Mouse (Mus musculus): Measurements from ENCODE around the gene Auts2.

The Auts2 gene

GRCm38 (mm10) chr5:132458498-132458897 is 84.6 kb downstream of the Auts2 start:
- in situ Hi-C loops (cut with MboI; ENCODE audit: unreplicated experiment in 2 of 2): no loop called here

- in situ Hi-C loops (cut with MboI; ENCODE audit: unreplicated experiment in 2 of 2): no loop called here
Observed at GRCm38 (mm10) chr5:132452381-132452780, 90.8 kb downstream of the Auts2 start.

- in situ Hi-C loops (cut with MboI; ENCODE audit: unreplicated experiment in 2 of 2): no loop called here
Observed at GRCm38 (mm10) chr5:132450071-132450470, 93.1 kb downstream of the Auts2 start.

GRCm38 (mm10) chr5:132448401-132449066 is 94.6 kb downstream of the Auts2 start:
- in situ Hi-C loops (cut with MboI; ENCODE audit: unreplicated experiment in 2 of 2): no loop called here

GRCm38 (mm10) chr5:132445213-132445954 is 97.8 kb downstream of the Auts2 start:
- in situ Hi-C loops (cut with MboI; ENCODE audit: unreplicated experiment in 2 of 2): no loop called here

- in situ Hi-C loops (cut with MboI; ENCODE audit: unreplicated experiment in 2 of 2): no loop called here
Observed at GRCm38 (mm10) chr5:132442948-132443347, 100.2 kb downstream of the Auts2 start.

- in situ Hi-C loops (cut with MboI; ENCODE audit: unreplicated experiment in 2 of 2): no loop called here
Observed at GRCm38 (mm10) chr5:132438414-132438813, 104.7 kb downstream of the Auts2 start.

- in situ Hi-C loops (cut with MboI; ENCODE audit: unreplicated experiment in 2 of 2): no loop called here
Observed at GRCm38 (mm10) chr5:132437994-132438393, 105.2 kb downstream of the Auts2 start.

- in situ Hi-C loops (cut with MboI; ENCODE audit: unreplicated experiment in 2 of 2): no loop called here
Observed at GRCm38 (mm10) chr5:132437478-132437877, 105.7 kb downstream of the Auts2 start.

- in situ Hi-C loops (cut with MboI; ENCODE audit: unreplicated experiment in 2 of 2): no loop called here
Observed at GRCm38 (mm10) chr5:132436901-132437300, 106.2 kb downstream of the Auts2 start.

GRCm38 (mm10) chr5:132436473-132436872 is 106.7 kb downstream of the Auts2 start:
- in situ Hi-C loops (cut with MboI; ENCODE audit: unreplicated experiment in 2 of 2): no loop called here

- in situ Hi-C loops (cut with MboI; ENCODE audit: unreplicated experiment in 2 of 2): no loop called here
Observed at GRCm38 (mm10) chr5:132435401-132435800, 107.7 kb downstream of the Auts2 start.

- in situ Hi-C loops (cut with MboI; ENCODE audit: unreplicated experiment in 2 of 2): no loop called here
Observed at GRCm38 (mm10) chr5:132433377-132434115, 109.6 kb downstream of the Auts2 start.

GRCm38 (mm10) chr5:132429363-132429762 is 113.8 kb downstream of the Auts2 start:
- in situ Hi-C loops (cut with MboI; ENCODE audit: unreplicated experiment in 2 of 2): no loop called here

- in situ Hi-C loops (cut with MboI; ENCODE audit: unreplicated experiment in 2 of 2): no loop called here
Observed at GRCm38 (mm10) chr5:132426342-132426741, 116.8 kb downstream of the Auts2 start.

GRCm38 (mm10) chr5:132425792-132426309 is 117.3 kb downstream of the Auts2 start:
- in situ Hi-C loops (cut with MboI; ENCODE audit: unreplicated experiment in 2 of 2): no loop called here

GRCm38 (mm10) chr5:132410338-132410852 is 132.7 kb downstream of the Auts2 start:
- in situ Hi-C loops (cut with MboI; ENCODE audit: unreplicated experiment in 2 of 2): no loop called here

GRCm38 (mm10) chr5:132408892-132409575 is 134.1 kb downstream of the Auts2 start:
- in situ Hi-C loops (cut with MboI; ENCODE audit: unreplicated experiment in 2 of 2): no loop called here

GRCm38 (mm10) chr5:132400556-132400955 is 142.6 kb downstream of the Auts2 start:
- in situ Hi-C loops (cut with MboI; ENCODE audit: unreplicated experiment in 2 of 2): no loop called here

GRCm38 (mm10) chr5:132399486-132399885 is 143.7 kb downstream of the Auts2 start:
- in situ Hi-C loops (cut with MboI; ENCODE audit: unreplicated experiment in 2 of 2): no loop called here

Data from v-Abl transformed pro-B cells (cell line).